Mouse (Mus musculus): ENCODE data around the gene Gcnt2.
"Not testable (repeated sequence)": the region's sequence is repeated elsewhere in the genome, so short reads cannot be mapped to it uniquely, and the experiment has no call there.

Gene Gcnt2

GRCm38 (mm10) chr13:40987608-40988303 is 128.2 kb downstream of the Gcnt2 start:
- DNase-seq (ENCODE audit: low read depth in 1 of 2, low spot score in 2 of 2) = not testable (repeated sequence)

- DNase-seq (ENCODE audit: low read depth in 1 of 2, low spot score in 2 of 2) = no peak
These were observed 128.9 kb downstream of the Gcnt2 start for GRCm38 (mm10) chr13:40988418-40988817.

GRCm38 (mm10) chr13:40994487-40995263 is 135.1 kb downstream of the Gcnt2 start:
- DNase-seq (ENCODE audit: low read depth in 1 of 2, low spot score in 2 of 2) = no peak

- DNase-seq (ENCODE audit: low read depth in 1 of 2, low spot score in 2 of 2) = not testable (repeated sequence)
These were observed 139.0 kb downstream of the Gcnt2 start for GRCm38 (mm10) chr13:40998537-40998936.

GRCm38 (mm10) chr13:41000140-41000925 is 140.8 kb downstream of the Gcnt2 start:
- DNase-seq (ENCODE audit: low read depth in 1 of 2, low spot score in 2 of 2) = peak in 1 of 2 experiments; percentile 25

GRCm38 (mm10) chr13:41000926-41001639 is 141.5 kb downstream of the Gcnt2 start, which contains the start of gene Pak1ip1:
Pak1ip1 (plus strand) TSS chr13:41001023.
- peak; percentile 85 to 93 for DNase-seq (ENCODE audit: low read depth in 1 of 2, low spot score in 2 of 2)

GRCm38 (mm10) chr13:41002001-41002400 is 142.4 kb downstream of the Gcnt2 start:
- no peak for DNase-seq (ENCODE audit: low read depth in 1 of 2, low spot score in 2 of 2)

- DNase-seq (ENCODE audit: low read depth in 1 of 2, low spot score in 2 of 2) = no peak
These were observed 146.7 kb downstream of the Gcnt2 start for GRCm38 (mm10) chr13:41006244-41006643.

- no peak for DNase-seq (ENCODE audit: low read depth in 1 of 2, low spot score in 2 of 2)
These were observed 148.7 kb downstream of the Gcnt2 start for GRCm38 (mm10) chr13:41008271-41008670.

GRCm38 (mm10) chr13:41008946-41009345 is 149.4 kb downstream of the Gcnt2 start:
- DNase-seq (ENCODE audit: low read depth in 1 of 2, low spot score in 2 of 2) = no peak

All from monocyte, adult 2 months (primary cell).